In the genomic region with DNA sequence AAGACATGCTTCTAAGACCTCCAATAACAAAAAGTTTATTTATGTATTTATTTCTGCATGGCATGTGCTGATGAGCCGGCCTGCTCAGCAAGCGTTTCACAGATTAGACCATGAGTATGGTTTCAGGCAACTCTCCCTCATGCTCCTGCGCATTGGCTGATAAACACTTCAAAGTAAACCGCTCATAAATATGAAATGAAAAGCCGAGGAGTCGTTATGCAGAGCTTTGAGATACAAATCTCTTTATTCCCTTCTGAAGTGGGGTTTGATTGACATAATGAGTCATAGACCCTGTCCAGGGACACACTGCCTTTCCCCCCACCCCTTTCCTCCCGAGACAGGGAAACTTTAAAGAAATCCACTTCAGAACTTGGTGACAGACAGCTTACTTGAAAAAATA, we compare ENCODE assay signal across 23 mouse cellular contexts.
DNase-seq lines count a peak whose midpoint lies in the region; ATAC-seq lines count a peak whose summit lies in the region.
"Had no signal": no experiment of that assay in that cellular context is flagged by ENCODE, and none has a peak within 500 bp of the region (broad histone marks: within the 10 kb centered on the region; RNA-seq: fewer than 3 reads in every experiment).

No protein-coding gene starts in this region.

- 40% methylated on average over 7 of the region's 7 CpGs for WGBS in embryonic facial prominence, embryonic 14.5 days
- 70% methylated on average over 7 of the region's 7 CpGs for WGBS in embryonic facial prominence, embryonic 10.5 days
- 44% methylated on average over 7 of the region's 7 CpGs for WGBS in kidney, embryonic 15.5 days
- WGBS in midbrain, embryonic 13.5 days, result 14% methylated on average over 7 of the region's 7 CpGs
- 16% methylated on average over 7 of the region's 7 CpGs for WGBS in midbrain, embryonic 16.5 days

- DNase-seq in embryonic facial prominence, embryonic 14.5 days (ENCODE audit: low spot score), result peak; percentile 19
- no peak for DNase-seq in embryonic facial prominence, embryonic 10.5 days (ENCODE audit: low spot score)
- DNase-seq in kidney, postnatal 25 days, result no peak
- DNase-seq in frontal cortex, postnatal 14 days (ENCODE audit: low spot score in 2 of 2), result no peak
- DNase-seq: cerebellum, adult 2 months; cerebellum, postnatal 14 days; gastrocnemius, postnatal 25 days; heart, adult 11 months; kidney, adult 8-10 months; kidney, postnatal 36 days; right cerebral cortex, postnatal 4 days; thymus, adult 2 months; thymus, postnatal 36 days had no signal

- H3K27me3 ChIP-seq in embryonic facial prominence, embryonic 14.5 days (replicated peaks; ENCODE audit: control insufficient read depth, insufficient read depth, low read length), result no peaks in the 10 kb centered on the region
- no peaks in the 10 kb centered on the region for H3K27me3 ChIP-seq in embryonic facial prominence, embryonic 10.5 days (replicated peaks; ENCODE audit: low read depth, poor library complexity, severe bottlenecking)
- no peaks in the 10 kb centered on the region for H3K27me3 ChIP-seq in kidney, embryonic 15.5 days
- no peaks in the 10 kb centered on the region for H3K27me3 ChIP-seq in midbrain, embryonic 13.5 days
- no peaks in the 10 kb centered on the region for H3K27me3 ChIP-seq in midbrain, embryonic 16.5 days (ENCODE audit: control insufficient read depth, insufficient read depth, low read depth, low read length)
- H3K27me3 ChIP-seq: heart, embryonic 15.5 days; limb, embryonic 13.5 days; lung, embryonic 15.5 days; neural tube, embryonic 13.5 days had no signal

- no peak for ATAC-seq in embryonic facial prominence, embryonic 14.5 days (ENCODE audit: low read depth)
- peak; percentile 63; the same call in 1 of the 2 replicates for ATAC-seq in kidney, embryonic 15.5 days (replicated peaks; ENCODE audit: low FRiP score)
- peak; percentile 85 for ATAC-seq in midbrain, embryonic 13.5 days
- peak; percentile 84 for ATAC-seq in midbrain, embryonic 16.5 days
- ATAC-seq: hindbrain, embryonic 16.5 days had no signal

- H3K9me3 ChIP-seq in embryonic facial prominence, embryonic 14.5 days (ENCODE audit: control insufficient read depth, low read length), result no peaks in the 10 kb centered on the region
- no peaks in the 10 kb centered on the region for H3K9me3 ChIP-seq in embryonic facial prominence, embryonic 10.5 days
- no peaks in the 10 kb centered on the region for H3K9me3 ChIP-seq in kidney, embryonic 15.5 days (replicated peaks)
- no peaks in the 10 kb centered on the region for H3K9me3 ChIP-seq in midbrain, embryonic 13.5 days
- no peaks in the 10 kb centered on the region for H3K9me3 ChIP-seq in midbrain, embryonic 16.5 days (replicated peaks; ENCODE audit: control insufficient read depth, low read length, poor library complexity, severe bottlenecking)
- H3K9me3 ChIP-seq: heart, embryonic 10.5 days; heart, embryonic 15.5 days; limb, embryonic 13.5 days; lung, embryonic 15.5 days; neural tube, embryonic 13.5 days had no signal

- no peaks in the 10 kb centered on the region for H3K4me1 ChIP-seq in embryonic facial prominence, embryonic 14.5 days (ENCODE audit: control insufficient read depth, insufficient read depth, low read length)
- no peaks in the 10 kb centered on the region for H3K4me1 ChIP-seq in embryonic facial prominence, embryonic 10.5 days
- 0 out of 2 replicates have a peak, but pooled peaks cover 5% of the 10 kb centered on the region for H3K4me1 ChIP-seq in kidney, embryonic 15.5 days
- peaks cover 41% of the 10 kb centered on the region for H3K4me1 ChIP-seq in midbrain, embryonic 13.5 days (replicated peaks)
- peaks cover 11% of the 10 kb centered on the region for H3K4me1 ChIP-seq in midbrain, embryonic 16.5 days (ENCODE audit: control insufficient read depth, insufficient read depth, low read length)
- H3K4me1 ChIP-seq: heart, embryonic 10.5 days; heart, embryonic 15.5 days; lung, embryonic 15.5 days had no signal

- H3K4me2 ChIP-seq in embryonic facial prominence, embryonic 14.5 days (ENCODE audit: low read depth, low read length), result no peak overlapping the region
- H3K4me2 ChIP-seq in kidney, embryonic 15.5 days, result no peak overlapping the region
- no peak overlapping the region for H3K4me2 ChIP-seq in midbrain, embryonic 13.5 days (replicated peaks)
- no peak overlapping the region for H3K4me2 ChIP-seq in midbrain, embryonic 16.5 days (ENCODE audit: low read length)
- H3K4me2 ChIP-seq: heart, embryonic 15.5 days; limb, embryonic 13.5 days; liver, embryonic 11.5 days; lung, embryonic 15.5 days; neural tube, embryonic 13.5 days had no signal

- H3K27ac ChIP-seq in embryonic facial prominence, embryonic 14.5 days (replicated peaks; ENCODE audit: low read depth, low read length), result no peak overlapping the region
- H3K27ac ChIP-seq in embryonic facial prominence, embryonic 10.5 days (replicated peaks), result no peak overlapping the region
- H3K27ac ChIP-seq in kidney, embryonic 15.5 days, result no peak overlapping the region
- H3K27ac ChIP-seq in midbrain, embryonic 13.5 days, result 0 out of 2 replicates have a peak overlapping the region, but pooled peaks have one; percentile 1
- no peak overlapping the region for H3K27ac ChIP-seq in midbrain, embryonic 16.5 days (ENCODE audit: low read length)
- H3K27ac ChIP-seq: heart, embryonic 10.5 days; heart, embryonic 15.5 days; limb, embryonic 13.5 days; lung, embryonic 15.5 days; neural tube, embryonic 13.5 days had no signal

- no peak overlapping the region for H3K4me3 ChIP-seq in embryonic facial prominence, embryonic 14.5 days (ENCODE audit: low read depth, low read length)
- no peak overlapping the region for H3K4me3 ChIP-seq in embryonic facial prominence, embryonic 10.5 days
- H3K4me3 ChIP-seq in kidney, embryonic 15.5 days (replicated peaks), result no peak overlapping the region
- no peak overlapping the region for H3K4me3 ChIP-seq in midbrain, embryonic 13.5 days (replicated peaks)
- no peak overlapping the region for H3K4me3 ChIP-seq in midbrain, embryonic 16.5 days (ENCODE audit: low read depth, low read length)
- H3K4me3 ChIP-seq: heart, embryonic 10.5 days; heart, embryonic 15.5 days; limb, embryonic 13.5 days; lung, embryonic 15.5 days; neural tube, embryonic 13.5 days had no signal

- H3K36me3 ChIP-seq in embryonic facial prominence, embryonic 14.5 days (ENCODE audit: control insufficient read depth, insufficient read depth, low read length), result no peaks in the 10 kb centered on the region
- no peaks in the 10 kb centered on the region for H3K36me3 ChIP-seq in embryonic facial prominence, embryonic 10.5 days (replicated peaks)
- H3K36me3 ChIP-seq in kidney, embryonic 15.5 days, result no peaks in the 10 kb centered on the region
- no peaks in the 10 kb centered on the region for H3K36me3 ChIP-seq in midbrain, embryonic 13.5 days
- H3K36me3 ChIP-seq in midbrain, embryonic 16.5 days (ENCODE audit: control insufficient read depth, insufficient read depth, low read length), result no peaks in the 10 kb centered on the region
- H3K36me3 ChIP-seq: heart, embryonic 10.5 days; heart, embryonic 15.5 days; limb, embryonic 13.5 days; lung, embryonic 15.5 days; neural tube, embryonic 13.5 days had no signal

- H3K9ac ChIP-seq in embryonic facial prominence, embryonic 14.5 days (ENCODE audit: low read depth, low read length), result no peak overlapping the region
- no peak overlapping the region for H3K9ac ChIP-seq in kidney, embryonic 15.5 days
- H3K9ac ChIP-seq in midbrain, embryonic 13.5 days (replicated peaks), result no peak overlapping the region
- no peak overlapping the region for H3K9ac ChIP-seq in midbrain, embryonic 16.5 days (ENCODE audit: low read depth, low read length)
- H3K9ac ChIP-seq: heart, embryonic 15.5 days; limb, embryonic 13.5 days; lung, embryonic 15.5 days; neural tube, embryonic 13.5 days had no signal
